21 mouse cellular contexts compared by ENCODE assay signal in genomic region chr1:193551340-193551739, GRCm38 (mm10).
DNase-seq lines count a peak whose midpoint lies in the region; ATAC-seq lines count a peak whose summit lies in the region.
"Had no signal": no experiment of that assay in that cellular context is flagged by ENCODE, and none has a peak within 500 bp of the region (broad histone marks: within the 10 kb centered on the region; RNA-seq: fewer than 3 reads in every experiment).

No protein-coding gene starts in this region.

- H3K4me2 ChIP-seq in embryonic facial prominence, embryonic 11.5 days (ENCODE audit: low read depth, low read length), result no peak overlapping the region
- H3K4me2 ChIP-seq in embryonic facial prominence, embryonic 15.5 days (replicated peaks), result no peak overlapping the region
- H3K4me2 ChIP-seq in stomach, embryonic 16.5 days (ENCODE audit: low read depth, low read length), result no peak overlapping the region
- no peak overlapping the region for H3K4me2 ChIP-seq in forebrain, embryonic 13.5 days
- H3K4me2 ChIP-seq: forebrain, embryonic 15.5 days; heart, embryonic 13.5 days; hindbrain, embryonic 15.5 days had no signal

- H3K9me3 ChIP-seq in embryonic facial prominence, embryonic 11.5 days (replicated peaks; ENCODE audit: control insufficient read depth, low read length), result no peaks in the 10 kb centered on the region
- H3K9me3 ChIP-seq in embryonic facial prominence, embryonic 15.5 days (replicated peaks), result no peaks in the 10 kb centered on the region
- no peaks in the 10 kb centered on the region for H3K9me3 ChIP-seq in stomach, embryonic 16.5 days (replicated peaks; ENCODE audit: control insufficient read depth, low read length)
- H3K9me3 ChIP-seq in forebrain, embryonic 13.5 days (replicated peaks), result no peaks in the 10 kb centered on the region
- H3K9me3 ChIP-seq: forebrain, embryonic 10.5 days; forebrain, embryonic 15.5 days; heart, embryonic 13.5 days; hindbrain, embryonic 15.5 days had no signal

- H3K27me3 ChIP-seq in embryonic facial prominence, embryonic 11.5 days (ENCODE audit: control insufficient read depth, insufficient read depth, low read length), result no peaks in the 10 kb centered on the region
- no peaks in the 10 kb centered on the region for H3K27me3 ChIP-seq in embryonic facial prominence, embryonic 15.5 days
- no peaks in the 10 kb centered on the region for H3K27me3 ChIP-seq in stomach, embryonic 16.5 days (ENCODE audit: control insufficient read depth, insufficient read depth, low read length)
- H3K27me3 ChIP-seq in forebrain, embryonic 13.5 days, result no peaks in the 10 kb centered on the region
- H3K27me3 ChIP-seq: forebrain, embryonic 15.5 days; hindbrain, embryonic 15.5 days had no signal

- DNase-seq in heart, adult 11 months, result peak; percentile 69
- DNase-seq in heart, adult 9 months (ENCODE audit: low spot score in 2 of 2), result no peak
- DNase-seq in embryonic facial prominence, embryonic 11.5 days (ENCODE audit: low spot score), result no peak
- no peak for DNase-seq in kidney, adult 8-10 months
- DNase-seq: adrenal gland, postnatal 14 days; cerebellum, adult 18-20 months; cerebellum, adult 9-11 months; cerebellum, postnatal 36 days; gastrocnemius, postnatal 14 days; heart, postnatal 36 days; kidney, adult 9 months had no signal

- no peaks in the 10 kb centered on the region; the same call in 1 of the 2 replicates for H3K4me1 ChIP-seq in embryonic facial prominence, embryonic 11.5 days (ENCODE audit: control insufficient read depth, insufficient read depth, low read length)
- peaks cover 18% of the 10 kb centered on the region for H3K4me1 ChIP-seq in embryonic facial prominence, embryonic 15.5 days
- H3K4me1 ChIP-seq in stomach, embryonic 16.5 days (ENCODE audit: control insufficient read depth, insufficient read depth, low read length), result no peaks in the 10 kb centered on the region
- no peaks in the 10 kb centered on the region for H3K4me1 ChIP-seq in forebrain, embryonic 13.5 days
- H3K4me1 ChIP-seq: forebrain, embryonic 15.5 days; hindbrain, embryonic 15.5 days had no signal

- H3K9ac ChIP-seq in embryonic facial prominence, embryonic 11.5 days (replicated peaks; ENCODE audit: low read length), result no peak overlapping the region
- H3K9ac ChIP-seq in embryonic facial prominence, embryonic 15.5 days, result no peak overlapping the region
- H3K9ac ChIP-seq in stomach, embryonic 16.5 days (ENCODE audit: low read length), result no peak overlapping the region
- H3K9ac ChIP-seq in forebrain, embryonic 13.5 days, result no peak overlapping the region
- H3K9ac ChIP-seq: forebrain, embryonic 15.5 days; heart, embryonic 13.5 days; hindbrain, embryonic 15.5 days had no signal

- H3K27ac ChIP-seq in embryonic facial prominence, embryonic 11.5 days (replicated peaks; ENCODE audit: low read depth, low read length), result peak overlapping the region; percentile 52; the same call in 1 of the 2 replicates
- peak overlapping the region; percentile 70 for H3K27ac ChIP-seq in embryonic facial prominence, embryonic 15.5 days (replicated peaks)
- peak overlapping the region; percentile 68 for H3K27ac ChIP-seq in stomach, embryonic 16.5 days (ENCODE audit: low read length)
- H3K27ac ChIP-seq in forebrain, embryonic 13.5 days, result no peak overlapping the region
- H3K27ac ChIP-seq: forebrain, embryonic 10.5 days; forebrain, embryonic 15.5 days; heart, embryonic 13.5 days; hindbrain, embryonic 15.5 days had no signal

- H3K4me3 ChIP-seq in embryonic facial prominence, embryonic 11.5 days (ENCODE audit: low read depth, low read length), result no peak overlapping the region
- no peak overlapping the region for H3K4me3 ChIP-seq in embryonic facial prominence, embryonic 15.5 days (replicated peaks)
- H3K4me3 ChIP-seq in stomach, embryonic 16.5 days (replicated peaks; ENCODE audit: low read length), result no peak overlapping the region
- no peak overlapping the region for H3K4me3 ChIP-seq in forebrain, embryonic 13.5 days
- H3K4me3 ChIP-seq: erythroblast, embryonic 14.5 days; forebrain, embryonic 10.5 days; forebrain, embryonic 15.5 days; heart, embryonic 13.5 days; hindbrain, embryonic 15.5 days had no signal

- H3K36me3 ChIP-seq in embryonic facial prominence, embryonic 11.5 days (replicated peaks; ENCODE audit: control insufficient read depth, insufficient read depth, low read depth, low read length), result no peaks in the 10 kb centered on the region
- no peaks in the 10 kb centered on the region for H3K36me3 ChIP-seq in embryonic facial prominence, embryonic 15.5 days
- H3K36me3 ChIP-seq in stomach, embryonic 16.5 days (ENCODE audit: control insufficient read depth, insufficient read depth, low read length), result no peaks in the 10 kb centered on the region
- no peaks in the 10 kb centered on the region for H3K36me3 ChIP-seq in forebrain, embryonic 13.5 days (ENCODE audit: poor library complexity, severe bottlenecking)
- H3K36me3 ChIP-seq: forebrain, embryonic 10.5 days; forebrain, embryonic 15.5 days; heart, embryonic 13.5 days; hindbrain, embryonic 15.5 days had no signal

- WGBS in embryonic facial prominence, embryonic 11.5 days, result 63% methylated on average over 1 of the region's 1 CpGs
- 69% methylated on average over 1 of the region's 1 CpGs for WGBS in embryonic facial prominence, embryonic 15.5 days
- WGBS in stomach, embryonic 16.5 days, result 57% methylated on average over 1 of the region's 1 CpGs
- 71% methylated on average over 1 of the region's 1 CpGs for WGBS in forebrain, embryonic 13.5 days

- ATAC-seq in embryonic facial prominence, embryonic 11.5 days (replicated peaks; ENCODE audit: insufficient number of reproducible peaks, low FRiP score, low TSS enrichment, low read depth), result 0 out of 2 replicates have a peak, but pooled peaks have one; percentile 56
- ATAC-seq in embryonic facial prominence, embryonic 15.5 days (ENCODE audit: insufficient number of reproducible peaks, low FRiP score, low TSS enrichment, low read depth), result no peak
- ATAC-seq in stomach, embryonic 16.5 days (ENCODE audit: insufficient read depth, low FRiP score), result no peak
- no peak for ATAC-seq in frontal cortex, adult (ENCODE audit: low TSS enrichment)
- no peak for ATAC-seq in forebrain, embryonic 13.5 days
- ATAC-seq: forebrain, embryonic 15.5 days; intestine, postnatal 0 days had no signal
